Mouse (Mus musculus) olfactory bulb, adult 2 months (tissue): ENCODE data around the gene Gabbr2. TPM values are rescaled to one million over a fixed set of nuclear protein-coding genes. Genes with fewer than 3 reads are reported as not detected.

ENCODE experiments used
- H3K27ac ChIP-seq: fragments of 200-500 bp; 2 replicates; pipeline ENCODE4 v1.5.1; 2012; ENCODE audit warnings: low read depth, low read length; ENCODE audit not compliant: insufficient read depth
- H3K4me1 ChIP-seq: fragments of 200-500 bp; 2 replicates; pipeline ENCODE4 v1.6.1; 2012; ENCODE audit warnings: low read length; ENCODE audit not compliant: control insufficient read depth, insufficient read depth
- H3K4me3 ChIP-seq: fragments of 200-500 bp; 2 replicates; pipeline ENCODE4 v1.5.1; 2012; ENCODE audit warnings: mild to moderate bottlenecking, low read depth, low read length, moderate library complexity; ENCODE audit not compliant: insufficient read depth
- CTCF ChIP-seq: fragments of 200-500 bp; IDR thresholded peaks from 2 replicates; pipeline ENCODE4 v1.5.1; 2012; ENCODE audit warnings: low read depth, mild to moderate bottlenecking, low read length, moderate library complexity; ENCODE audit not compliant: insufficient read depth
- POLR2A ChIP-seq: fragments of 200-500 bp; IDR thresholded peaks from 2 replicates; pipeline ENCODE4 v1.6.1; 2012; ENCODE audit warnings: mild to moderate bottlenecking, low read depth, low read length, moderate library complexity; ENCODE audit not compliant: insufficient read depth
- WGBS: fragments of 180-500 bp; shearing (Covaris S2); methylation state at CpG from one replicate; pipeline ENCODE4 v1.1.7; 2018; 5-methylcytosine and 5-hydroxymethylcytosine counted together
- polyA plus RNA-seq: library from polyadenylated mRNA; stranded (reverse); fragments of >200 nt; gene quantifications from 2 replicates; pipeline ENCODE4 v1.2.4, GENCODE M21; 2012; ENCODE audit warnings: low replicate concordance; ENCODE audit not compliant: missing spikeins, insufficient read depth, insufficient read length

Gene Gabbr2
- polyA plus RNA-seq = not detected in 2 replicates

GRCm38 (mm10) chr4:46991016-46991958, at the start of gene Gabbr2:
Gabbr2 (minus strand) TSS chr4:46991873.
- 6% methylated on average over 128 of the region's 134 CpGs for WGBS

DNA sequence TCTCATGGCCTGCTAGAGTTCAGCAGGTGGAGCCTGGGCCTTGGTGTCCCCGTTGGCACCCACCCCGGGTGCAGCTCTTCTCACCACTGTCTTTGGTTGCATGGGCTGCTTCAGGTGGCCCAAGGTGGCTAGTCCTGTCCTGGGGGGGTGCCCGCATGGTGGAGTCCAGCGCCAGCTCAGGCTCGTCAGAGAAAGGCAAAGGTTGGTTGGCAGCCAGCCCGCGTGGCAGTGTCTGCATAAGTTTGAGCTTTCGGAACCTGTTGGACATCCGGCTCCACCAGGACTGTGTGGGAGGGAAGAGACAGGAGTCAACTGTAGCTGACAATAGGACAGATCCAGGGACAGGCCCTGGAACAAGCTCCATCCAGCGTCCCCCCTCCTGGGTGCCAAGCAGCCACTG, 47.9 kb upstream of the Gabbr2 start:
- TF ChIP-seq CTCF = no peak
- no peak for TF ChIP-seq POLR2A
- 93% methylated on average over 10 of the region's 10 CpGs for WGBS
- Histone ChIP-seq H3K27ac (no peak overlapping the region), H3K4me3 (no peak overlapping the region), H3K4me1 (no peaks in the 10 kb centered on the region)

More at GRCm38 (mm10) chr4:46991016-46991958, at the start of gene Gabbr2:
- no peak for TF ChIP-seq CTCF
- 0 out of 2 replicates have a peak, but pooled peaks have one; percentile 36 for TF ChIP-seq POLR2A
- H3K4me3 ChIP-seq = peak within 1 kb of the TSS; percentile 73
- H3K27ac ChIP-seq = peak within 1 kb of the TSS; percentile 55; the same call in 1 of the 2 replicates
- peaks cover 22% of the 10 kb centered on the region for H3K4me1 ChIP-seq

DNA sequence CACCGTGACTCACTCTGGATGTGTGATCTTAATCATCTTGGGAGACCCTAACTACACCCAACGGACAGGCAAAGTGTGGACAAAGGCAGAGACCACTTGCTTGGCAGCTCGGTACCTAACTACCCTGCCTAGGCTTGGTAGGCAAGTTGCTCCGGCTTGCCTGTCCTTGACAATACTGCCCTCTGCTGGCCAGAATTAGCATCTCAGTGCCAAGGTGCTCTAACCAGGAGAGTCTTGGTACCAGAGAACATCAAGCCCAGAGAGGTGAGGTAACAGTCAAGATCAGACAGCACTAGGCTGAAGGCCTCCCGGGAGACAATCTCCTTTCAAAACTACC, 45.6 kb upstream of the Gabbr2 start:
- no peaks in the 10 kb centered on the region for H3K4me1 ChIP-seq
- peak; percentile 73 for TF ChIP-seq CTCF
- no peak for TF ChIP-seq POLR2A
- no peak overlapping the region for H3K27ac ChIP-seq
- H3K4me3 ChIP-seq = no peak overlapping the region
- 22% methylated on average over 5 of the region's 5 CpGs for WGBS

DNA sequence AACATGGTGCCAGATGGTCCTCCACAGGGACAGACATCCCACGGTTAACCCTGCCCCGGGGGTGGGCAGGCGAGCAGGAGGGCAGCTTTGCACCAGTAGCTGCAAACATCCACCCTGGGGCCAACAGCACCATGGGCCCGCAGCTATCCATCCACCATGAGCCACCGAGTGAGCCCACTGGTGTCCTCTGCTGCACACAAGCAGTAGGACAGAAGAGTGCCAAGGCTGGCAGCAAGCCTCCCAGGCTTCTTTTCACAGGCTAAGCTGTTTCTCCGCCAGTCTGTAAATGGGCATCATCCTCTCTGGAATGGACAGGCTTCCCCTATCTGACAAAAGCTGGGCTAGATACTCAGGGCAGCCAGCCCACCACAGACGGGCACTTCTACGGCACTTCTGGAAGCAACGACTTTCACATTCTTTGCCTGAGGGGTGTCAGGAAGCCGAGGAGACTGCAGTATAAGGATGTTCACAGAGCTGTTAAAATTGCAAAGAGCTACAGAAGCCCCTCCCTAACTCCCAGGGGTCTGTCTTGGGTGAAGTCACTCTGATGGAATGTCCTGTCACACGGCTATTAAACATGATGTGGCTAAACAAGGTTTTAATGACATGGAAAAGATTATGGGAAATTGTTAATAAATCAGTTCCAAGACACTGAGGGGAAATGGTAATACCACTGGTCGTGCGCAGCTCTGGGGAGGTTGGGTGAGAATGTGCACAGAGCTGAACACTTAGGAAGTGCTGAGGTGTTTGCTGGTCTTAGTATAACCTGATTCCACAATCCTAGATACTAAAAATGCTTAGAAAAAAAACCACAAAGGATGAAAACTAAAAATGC, 45.0 kb upstream of the Gabbr2 start:
- WGBS = 64% methylated on average over 13 of the region's 13 CpGs
- H3K27ac ChIP-seq = no peak overlapping the region
- H3K4me3 ChIP-seq = no peak overlapping the region
- TF ChIP-seq POLR2A (no peak), CTCF (no peak)
- H3K4me1 ChIP-seq = no peaks in the 10 kb centered on the region

DNA sequence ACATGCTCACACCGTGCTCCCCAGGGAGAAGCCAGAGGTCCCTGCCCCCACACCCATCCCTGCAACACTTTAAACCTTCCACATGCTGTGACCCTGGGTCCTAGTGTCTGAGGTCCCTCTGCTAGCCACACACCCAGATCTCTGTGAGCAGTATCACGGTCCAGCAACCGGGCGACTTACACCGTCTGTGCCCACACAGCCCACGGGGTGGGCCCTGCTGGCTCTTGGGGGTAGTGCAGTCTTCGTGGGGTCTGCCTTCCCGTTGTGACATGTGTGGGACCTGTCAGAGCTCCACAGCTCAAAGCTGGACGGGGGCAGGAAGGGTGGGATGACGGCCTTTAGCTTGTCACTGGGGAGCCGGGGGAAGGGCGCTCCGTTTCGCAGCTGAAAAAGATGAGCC, 43.9 kb upstream of the Gabbr2 start:
- H3K4me1 ChIP-seq = peaks cover 3% of the 10 kb centered on the region; the same call in 1 of the 2 replicates
- TF ChIP-seq CTCF (no peak), POLR2A (no peak)
- H3K27ac ChIP-seq = no peak overlapping the region
- no peak overlapping the region for H3K4me3 ChIP-seq
- WGBS = 91% methylated on average over 14 of the region's 14 CpGs

- 90% methylated on average over 8 of the region's 8 CpGs for WGBS
Measured at GRCm38 (mm10) chr4:47032171-47032570, 40.5 kb upstream of the Gabbr2 start.

DNA sequence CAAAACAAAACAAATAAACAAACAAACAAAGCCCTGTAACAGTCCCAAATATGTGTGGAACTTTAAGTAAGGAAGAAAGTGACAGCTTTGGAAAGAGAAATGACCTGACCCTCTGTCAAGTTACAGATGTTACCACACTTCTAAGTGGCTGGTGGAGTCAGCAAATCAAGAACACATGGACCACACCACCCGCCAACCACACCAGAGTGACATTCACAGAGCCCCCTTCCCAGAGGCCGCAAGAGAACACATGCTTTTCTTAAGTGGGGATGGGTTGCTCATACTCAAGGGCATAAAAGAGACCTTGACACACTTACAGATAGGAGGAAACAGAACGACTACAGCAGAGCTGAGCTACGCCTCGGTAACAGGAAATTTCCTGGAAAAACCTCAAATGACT, 37.1 kb upstream of the Gabbr2 start:
- TF ChIP-seq CTCF (no peak), POLR2A (no peak)
- H3K4me1 ChIP-seq = peaks cover 12% of the 10 kb centered on the region
- WGBS = 90% methylated on average over 5 of the region's 5 CpGs
- H3K27ac ChIP-seq = no peak overlapping the region
- H3K4me3 ChIP-seq = no peak overlapping the region

More at GRCm38 (mm10) chr4:47032171-47032570, 40.5 kb upstream of the Gabbr2 start:
- TF ChIP-seq POLR2A (no peak), CTCF (no peak)
- no peak overlapping the region for H3K27ac ChIP-seq
- H3K4me3 ChIP-seq = no peak overlapping the region
- H3K4me1 ChIP-seq = peaks cover 8% of the 10 kb centered on the region

GRCm38 (mm10) chr4:47023949-47024348, 32.3 kb upstream of the Gabbr2 start:
- no peak overlapping the region for H3K4me3 ChIP-seq
- WGBS = 68% methylated on average over 6 of the region's 6 CpGs
- no peak overlapping the region for H3K27ac ChIP-seq
- H3K4me1 ChIP-seq = 0 out of 2 replicates have a peak, but pooled peaks cover 6% of the 10 kb centered on the region
- TF ChIP-seq POLR2A (no peak), CTCF (no peak)
